Mouse (Mus musculus): Measurements from ENCODE around the gene 4921536K21Rik. TPM values are rescaled to one million over a fixed set of nuclear protein-coding genes. Genes with fewer than 3 reads are reported as not detected.
A peak's percentile ranks its signal among the peaks of the same experiment; 100 is the strongest.

4921536K21Rik gene
- not detected in 2 replicates for total RNA-seq (2014; rRNA removed; ENCODE audit: low replicate concordance)
- polyA plus RNA-seq (2015; fragmentation: Nextera tagmentation; extraction: Ambion mirVana) = 0.11 and 0.12 TPM in 2 replicates

GRCm38 (mm10) chr11:3894406-3895281 is at the start of gene 4921536K21Rik, which contains the start of gene Dusp18:
TSS of gene 4921536K21Rik (minus strand) at chr11:3895098.
TSS of gene Dusp18 (plus strand) at chr11:3895240.
- H3K27ac ChIP-seq (ENCODE audit: low read depth) = peak within 1 kb of the TSS; percentile 65
- no peak for TF ChIP-seq CTCF (IDR thresholded peaks at IDR 0.05; ENCODE audit: low read depth)
- TF ChIP-seq EP300 (IDR thresholded peaks at IDR 0.05; ENCODE audit: low read depth) = no peak
- peaks cover 19% of the 10 kb centered on the region for H3K36me3 ChIP-seq (replicated peaks; ENCODE audit: control insufficient read depth, insufficient read depth, low read length)
- H3K9me3 ChIP-seq (replicated peaks; ENCODE audit: control insufficient read depth, low read length) = no peaks in the 10 kb centered on the region
- peak within 1 kb of the TSS; percentile 76 for H3K4me2 ChIP-seq (ENCODE audit: low read depth, low read length)
- H3K9ac ChIP-seq (replicated peaks; ENCODE audit: low read depth, low read length) = peak within 1 kb of the TSS; percentile 41; the same call in 1 of the 2 replicates
- no peaks in the 10 kb centered on the region for H3K27me3 ChIP-seq (ENCODE audit: control insufficient read depth, insufficient read depth, low read length)
- peak; percentile 98 for ATAC-seq (ENCODE audit: insufficient read depth, low read depth)
- WGBS = 5% methylated on average over 46 of the region's 46 CpGs
- H3K4me1 ChIP-seq (ENCODE audit: control insufficient read depth, insufficient read depth) = 0 out of 2 replicates have a peak, but pooled peaks cover 4% of the 10 kb centered on the region
- DNase-seq (ENCODE audit: low spot score) = peak; percentile 94
- H3K4me3 ChIP-seq (ENCODE audit: low read depth, low read length) = peak within 1 kb of the TSS; percentile 54

GRCm38 (mm10) chr11:3941371-3941770 is 46.5 kb upstream of the 4921536K21Rik start:
- no peaks in the 10 kb centered on the region for H3K9me3 ChIP-seq (replicated peaks; ENCODE audit: control insufficient read depth, low read length)
- H3K4me1 ChIP-seq (ENCODE audit: control insufficient read depth, insufficient read depth) = no peaks in the 10 kb centered on the region
- no peak for TF ChIP-seq CTCF (IDR thresholded peaks at IDR 0.05; ENCODE audit: low read depth)
- no peak for TF ChIP-seq EP300 (IDR thresholded peaks at IDR 0.05; ENCODE audit: low read depth)
- ATAC-seq (ENCODE audit: insufficient read depth, low read depth) (no peak), DNase-seq (ENCODE audit: low spot score) (no peak)
- no peak overlapping the region for H3K4me3 ChIP-seq (ENCODE audit: low read depth, low read length)
- no peak overlapping the region for H3K9ac ChIP-seq (replicated peaks; ENCODE audit: low read depth, low read length)
- 79% methylated on average over 7 of the region's 7 CpGs for WGBS
- H3K27me3 ChIP-seq (ENCODE audit: control insufficient read depth, insufficient read depth, low read length) = no peaks in the 10 kb centered on the region
- H3K27ac ChIP-seq (ENCODE audit: low read depth) = no peak overlapping the region
- H3K36me3 ChIP-seq (replicated peaks; ENCODE audit: control insufficient read depth, insufficient read depth, low read length) = no peaks in the 10 kb centered on the region
- H3K4me2 ChIP-seq (ENCODE audit: low read depth, low read length) = no peak overlapping the region

GRCm38 (mm10) chr11:3937321-3937874 is 42.5 kb upstream of the 4921536K21Rik start:
- H3K4me2 ChIP-seq (ENCODE audit: low read depth, low read length) = no peak overlapping the region
- no peaks in the 10 kb centered on the region for H3K27me3 ChIP-seq (ENCODE audit: control insufficient read depth, insufficient read depth, low read length)
- H3K4me1 ChIP-seq (ENCODE audit: control insufficient read depth, insufficient read depth) = no peaks in the 10 kb centered on the region
- no peak overlapping the region for H3K27ac ChIP-seq (ENCODE audit: low read depth)
- no peak for TF ChIP-seq EP300 (IDR thresholded peaks at IDR 0.05; ENCODE audit: low read depth)
- no peak for TF ChIP-seq CTCF (IDR thresholded peaks at IDR 0.05; ENCODE audit: low read depth)
- H3K4me3 ChIP-seq (ENCODE audit: low read depth, low read length) = no peak overlapping the region
- H3K36me3 ChIP-seq (replicated peaks; ENCODE audit: control insufficient read depth, insufficient read depth, low read length) = no peaks in the 10 kb centered on the region
- H3K9me3 ChIP-seq (replicated peaks; ENCODE audit: control insufficient read depth, low read length) = no peaks in the 10 kb centered on the region
- 65% methylated on average over 13 of the region's 13 CpGs for WGBS
- H3K9ac ChIP-seq (replicated peaks; ENCODE audit: low read depth, low read length) = no peak overlapping the region
- ATAC-seq (ENCODE audit: insufficient read depth, low read depth) = no peak
- no peak for DNase-seq (ENCODE audit: low spot score)

GRCm38 (mm10) chr11:3936318-3936717 is 41.4 kb upstream of the 4921536K21Rik start:
- no peaks in the 10 kb centered on the region for H3K9me3 ChIP-seq (replicated peaks; ENCODE audit: control insufficient read depth, low read length)
- TF ChIP-seq CTCF (IDR thresholded peaks at IDR 0.05; ENCODE audit: low read depth) (no peak), EP300 (IDR thresholded peaks at IDR 0.05; ENCODE audit: low read depth) (no peak)
- H3K4me1 ChIP-seq (ENCODE audit: control insufficient read depth, insufficient read depth) = peaks cover 2% of the 10 kb centered on the region; the same call in 1 of the 2 replicates
- H3K4me3 ChIP-seq (ENCODE audit: low read depth, low read length) = no peak overlapping the region
- H3K27me3 ChIP-seq (ENCODE audit: control insufficient read depth, insufficient read depth, low read length) = no peaks in the 10 kb centered on the region
- ATAC-seq (ENCODE audit: insufficient read depth, low read depth) = no peak
- no peak overlapping the region for H3K9ac ChIP-seq (replicated peaks; ENCODE audit: low read depth, low read length)
- WGBS = 89% methylated on average over 3 of the region's 3 CpGs
- no peak for DNase-seq (ENCODE audit: low spot score)
- H3K27ac ChIP-seq (ENCODE audit: low read depth) = no peak overlapping the region
- H3K4me2 ChIP-seq (ENCODE audit: low read depth, low read length) = no peak overlapping the region
- no peaks in the 10 kb centered on the region for H3K36me3 ChIP-seq (replicated peaks; ENCODE audit: control insufficient read depth, insufficient read depth, low read length)

- WGBS = 62% methylated on average over 4 of the region's 4 CpGs
- no peak overlapping the region for H3K27ac ChIP-seq (ENCODE audit: low read depth)
- H3K4me3 ChIP-seq (ENCODE audit: low read depth, low read length) = no peak overlapping the region
- H3K36me3 ChIP-seq (replicated peaks; ENCODE audit: control insufficient read depth, insufficient read depth, low read length) = no peaks in the 10 kb centered on the region
- no peaks in the 10 kb centered on the region for H3K27me3 ChIP-seq (ENCODE audit: control insufficient read depth, insufficient read depth, low read length)
- DNase-seq (ENCODE audit: low spot score) = no peak
- H3K9me3 ChIP-seq (replicated peaks; ENCODE audit: control insufficient read depth, low read length) = no peaks in the 10 kb centered on the region
- no peak for ATAC-seq (ENCODE audit: insufficient read depth, low read depth)
- H3K9ac ChIP-seq (replicated peaks; ENCODE audit: low read depth, low read length) = no peak overlapping the region
- no peak for TF ChIP-seq CTCF (IDR thresholded peaks at IDR 0.05; ENCODE audit: low read depth)
- TF ChIP-seq EP300 (IDR thresholded peaks at IDR 0.05; ENCODE audit: low read depth) = no peak
- peaks cover 6% of the 10 kb centered on the region; the same call in 1 of the 2 replicates for H3K4me1 ChIP-seq (ENCODE audit: control insufficient read depth, insufficient read depth)
- no peak overlapping the region for H3K4me2 ChIP-seq (ENCODE audit: low read depth, low read length)
These were observed 40.2 kb upstream of the 4921536K21Rik start for GRCm38 (mm10) chr11:3935135-3935534.
